Mouse (Mus musculus): ENCODE data around the gene Sdr9c7.
A peak's percentile ranks its signal among the peaks of the same experiment; 100 is the strongest.
"Not testable (repeated sequence)": the region's sequence is repeated elsewhere in the genome, so short reads cannot be mapped to it uniquely, and the experiment has no call there.

The Sdr9c7 gene

GRCm38 (mm10) chr10:127907386-127907951 lies 9.2 kb downstream of the Sdr9c7 start:
- no peak for DNase-seq

- DNase-seq, result no peak
Measured at GRCm38 (mm10) chr10:127915578-127915977, 17.3 kb downstream of the Sdr9c7 start.

GRCm38 (mm10) chr10:127917183-127917582 lies 18.9 kb downstream of the Sdr9c7 start:
- not testable (repeated sequence) for DNase-seq

GRCm38 (mm10) chr10:127917651-127918050 lies 19.3 kb downstream of the Sdr9c7 start:
- no peak for DNase-seq

GRCm38 (mm10) chr10:127922241-127922640 lies 23.9 kb downstream of the Sdr9c7 start:
- DNase-seq, result no peak

GRCm38 (mm10) chr10:127923024-127923423 lies 24.7 kb downstream of the Sdr9c7 start:
- DNase-seq, result no peak

- DNase-seq, result no peak
Measured at GRCm38 (mm10) chr10:127924597-127925378, 26.5 kb downstream of the Sdr9c7 start.

GRCm38 (mm10) chr10:127927737-127928136 lies 29.4 kb downstream of the Sdr9c7 start:
- DNase-seq, result no peak

- no peak for DNase-seq
Measured at GRCm38 (mm10) chr10:127932290-127932926, 34.1 kb downstream of the Sdr9c7 start.

GRCm38 (mm10) chr10:127936271-127936670 lies 38.0 kb downstream of the Sdr9c7 start:
- no peak for DNase-seq

GRCm38 (mm10) chr10:127936747-127937409 lies 38.6 kb downstream of the Sdr9c7 start:
- DNase-seq, result no peak

GRCm38 (mm10) chr10:127937428-127938010 lies 39.2 kb downstream of the Sdr9c7 start:
- peak; percentile 56 to 80 for DNase-seq

GRCm38 (mm10) chr10:127939667-127940066 lies 41.3 kb downstream of the Sdr9c7 start:
- DNase-seq, result not testable (repeated sequence)

- peak; percentile 28 to 48 for DNase-seq
Measured at GRCm38 (mm10) chr10:127945432-127946064, 47.2 kb downstream of the Sdr9c7 start.

GRCm38 (mm10) chr10:127949596-127950130 lies 51.3 kb downstream of the Sdr9c7 start:
- no peak for DNase-seq

- no peak for DNase-seq
Measured at GRCm38 (mm10) chr10:127951390-127951789, 53.1 kb downstream of the Sdr9c7 start.

- DNase-seq, result no peak
Measured at GRCm38 (mm10) chr10:127951821-127952220, 53.5 kb downstream of the Sdr9c7 start.

GRCm38 (mm10) chr10:127955034-127955433 lies 56.7 kb downstream of the Sdr9c7 start:
- no peak for DNase-seq

GRCm38 (mm10) chr10:127956168-127956816 lies 58.0 kb downstream of the Sdr9c7 start:
- peak; percentile 72 to 90 for DNase-seq

- no peak for DNase-seq
Measured at GRCm38 (mm10) chr10:127959161-127959679, 60.9 kb downstream of the Sdr9c7 start.

Data from cerebellum, postnatal 25 days (tissue).